Mouse (Mus musculus): ENCODE measurements at regions not wholly inside any gene's neighbourhood (a gene's known extent, or its start where the extent isn't known, plus 50 kb on each side); places are given as distances from the start of the nearest gene placed in this dataset.

DNA sequence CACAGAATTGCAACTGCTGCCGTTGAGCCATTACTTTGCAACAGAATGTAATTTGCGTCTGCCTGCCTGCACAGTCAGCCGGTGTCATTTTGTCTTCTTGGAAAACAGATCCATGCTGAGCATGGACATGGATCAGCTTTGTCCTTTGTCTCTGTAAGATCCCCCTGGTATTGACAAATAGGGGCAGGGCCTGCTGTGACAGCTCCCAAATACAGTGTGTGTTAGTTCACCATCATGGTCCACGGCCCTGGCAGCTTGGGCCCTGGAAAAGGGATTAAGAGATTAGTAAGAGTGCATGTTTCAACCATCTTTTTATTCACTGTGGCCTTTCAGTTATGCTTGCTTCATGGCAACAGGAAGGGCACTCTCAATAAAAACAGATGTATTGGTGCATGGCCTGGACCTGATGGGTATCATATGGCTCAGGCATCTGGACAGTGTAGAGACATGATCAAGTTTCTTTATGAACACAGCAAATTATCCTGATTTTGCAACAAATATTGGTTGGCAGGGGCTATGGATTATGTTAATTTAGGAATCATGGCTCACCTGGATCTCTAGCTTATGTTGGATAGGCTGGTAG, 83.2 kb upstream of the Bmper start:
- WGBS, result 97% methylated on average over 4 of the region's 4 CpGs
- Histone ChIP-seq H3K27ac (ENCODE audit: control insufficient read depth, insufficient read depth, low read length) (no peak overlapping the region), H3K27me3 (ENCODE audit: control insufficient read depth, insufficient read depth, low read length) (no peaks in the 10 kb centered on the region), H3K4me3 (ENCODE audit: control insufficient read depth, insufficient read depth, low read length) (no peak overlapping the region), H3K4me1 (replicated peaks; ENCODE audit: control insufficient read depth, insufficient read depth, low read length) (no peaks in the 10 kb centered on the region), H3K36me3 (ENCODE audit: control insufficient read depth, insufficient read depth, low read length) (no peaks in the 10 kb centered on the region)
- DNase-seq, result no peak
- TF ChIP-seq POLR2A (IDR thresholded peaks at IDR 0.05; ENCODE audit: control insufficient read depth, extremely low read depth, insufficient read depth, low read length, poor library complexity), result no peak
- no peak for TF ChIP-seq CTCF (IDR thresholded peaks at IDR 0.05; ENCODE audit: borderline replicate concordance, control insufficient read depth, extremely low read depth, insufficient read depth, low read length, poor library complexity)

GRCm38 (mm10) chr9:23144281-23144680, 78.6 kb upstream of the Bmper start:
- WGBS, result 96% methylated on average over 7 of the region's 7 CpGs
- DNase-seq, result no peak
- Histone ChIP-seq H3K36me3 (ENCODE audit: control insufficient read depth, insufficient read depth, low read length) (no peaks in the 10 kb centered on the region), H3K4me1 (replicated peaks; ENCODE audit: control insufficient read depth, insufficient read depth, low read length) (no peaks in the 10 kb centered on the region), H3K4me3 (ENCODE audit: control insufficient read depth, insufficient read depth, low read length) (no peak overlapping the region), H3K27me3 (ENCODE audit: control insufficient read depth, insufficient read depth, low read length) (no peaks in the 10 kb centered on the region), H3K27ac (ENCODE audit: control insufficient read depth, insufficient read depth, low read length) (no peak overlapping the region)
- TF ChIP-seq CTCF (IDR thresholded peaks at IDR 0.05; ENCODE audit: borderline replicate concordance, control insufficient read depth, extremely low read depth, insufficient read depth, low read length, poor library complexity), result no peak

GRCm38 (mm10) chr9:23150338-23150737, 72.5 kb upstream of the Bmper start:
- H3K27ac ChIP-seq (ENCODE audit: control insufficient read depth, insufficient read depth, low read length), result no peak overlapping the region
- 94% methylated on average over 6 of the region's 6 CpGs for WGBS

GRCm38 (mm10) chr9:23150874-23151273, 72.0 kb upstream of the Bmper start:
- no peak for TF ChIP-seq CTCF (IDR thresholded peaks at IDR 0.05; ENCODE audit: borderline replicate concordance, control insufficient read depth, extremely low read depth, insufficient read depth, low read length, poor library complexity)
- TF ChIP-seq POLR2A (IDR thresholded peaks at IDR 0.05; ENCODE audit: control insufficient read depth, extremely low read depth, insufficient read depth, low read length, poor library complexity), result no peak
- no peak overlapping the region for H3K4me3 ChIP-seq (ENCODE audit: control insufficient read depth, insufficient read depth, low read length)
- no peaks in the 10 kb centered on the region for H3K4me1 ChIP-seq (replicated peaks; ENCODE audit: control insufficient read depth, insufficient read depth, low read length)
- no peaks in the 10 kb centered on the region for H3K36me3 ChIP-seq (ENCODE audit: control insufficient read depth, insufficient read depth, low read length)
- no peak for DNase-seq
- H3K27me3 ChIP-seq (ENCODE audit: control insufficient read depth, insufficient read depth, low read length), result no peaks in the 10 kb centered on the region
- 71% methylated on average over 3 of the region's 3 CpGs for WGBS
- H3K27ac ChIP-seq (ENCODE audit: control insufficient read depth, insufficient read depth, low read length), result no peak overlapping the region

More at GRCm38 (mm10) chr9:23150338-23150737, 72.5 kb upstream of the Bmper start:
- TF ChIP-seq CTCF (IDR thresholded peaks at IDR 0.05; ENCODE audit: borderline replicate concordance, control insufficient read depth, extremely low read depth, insufficient read depth, low read length, poor library complexity), result no peak
- no peak for TF ChIP-seq POLR2A (IDR thresholded peaks at IDR 0.05; ENCODE audit: control insufficient read depth, extremely low read depth, insufficient read depth, low read length, poor library complexity)
- H3K27me3 ChIP-seq (ENCODE audit: control insufficient read depth, insufficient read depth, low read length), result no peaks in the 10 kb centered on the region
- H3K4me1 ChIP-seq (replicated peaks; ENCODE audit: control insufficient read depth, insufficient read depth, low read length), result no peaks in the 10 kb centered on the region
- no peaks in the 10 kb centered on the region for H3K36me3 ChIP-seq (ENCODE audit: control insufficient read depth, insufficient read depth, low read length)
- no peak for DNase-seq
- no peak overlapping the region for H3K4me3 ChIP-seq (ENCODE audit: control insufficient read depth, insufficient read depth, low read length)

DNA sequence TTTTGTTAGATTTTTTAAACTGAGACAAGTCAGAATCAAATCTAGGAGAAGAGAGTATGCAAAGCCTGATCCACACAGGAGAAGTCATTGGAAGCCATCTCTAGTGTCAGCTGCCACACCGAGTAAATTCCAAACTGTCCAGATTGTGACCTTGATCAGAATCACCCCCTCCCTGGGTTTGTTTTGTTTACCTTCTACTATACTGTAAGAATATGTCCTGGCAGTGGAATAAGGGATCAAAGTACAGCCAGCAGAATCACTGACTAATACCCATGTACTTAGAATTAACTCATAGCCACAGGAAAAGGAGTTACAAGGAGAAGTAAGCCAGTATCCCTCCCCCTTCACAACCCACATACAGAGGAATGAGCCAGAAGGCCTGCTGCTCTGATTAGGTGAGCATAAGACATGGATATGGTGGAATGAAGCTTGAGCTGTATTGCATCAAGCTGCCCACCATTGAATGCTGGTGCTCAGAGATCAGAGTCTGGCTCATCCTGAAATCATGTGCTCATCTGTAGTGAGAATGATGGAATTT, 70.9 kb upstream of the Bmper start:
- 95% methylated on average over 1 of the region's 1 CpGs for WGBS
- DNase-seq, result no peak
- H3K27me3 ChIP-seq (ENCODE audit: control insufficient read depth, insufficient read depth, low read length), result no peaks in the 10 kb centered on the region
- no peak overlapping the region for H3K4me3 ChIP-seq (ENCODE audit: control insufficient read depth, insufficient read depth, low read length)
- H3K4me1 ChIP-seq (replicated peaks; ENCODE audit: control insufficient read depth, insufficient read depth, low read length), result no peaks in the 10 kb centered on the region
- TF ChIP-seq CTCF (IDR thresholded peaks at IDR 0.05; ENCODE audit: borderline replicate concordance, control insufficient read depth, extremely low read depth, insufficient read depth, low read length, poor library complexity), result no peak
- TF ChIP-seq POLR2A (IDR thresholded peaks at IDR 0.05; ENCODE audit: control insufficient read depth, extremely low read depth, insufficient read depth, low read length, poor library complexity), result no peak
- H3K36me3 ChIP-seq (ENCODE audit: control insufficient read depth, insufficient read depth, low read length), result no peaks in the 10 kb centered on the region
- H3K27ac ChIP-seq (ENCODE audit: control insufficient read depth, insufficient read depth, low read length), result no peak overlapping the region

DNA sequence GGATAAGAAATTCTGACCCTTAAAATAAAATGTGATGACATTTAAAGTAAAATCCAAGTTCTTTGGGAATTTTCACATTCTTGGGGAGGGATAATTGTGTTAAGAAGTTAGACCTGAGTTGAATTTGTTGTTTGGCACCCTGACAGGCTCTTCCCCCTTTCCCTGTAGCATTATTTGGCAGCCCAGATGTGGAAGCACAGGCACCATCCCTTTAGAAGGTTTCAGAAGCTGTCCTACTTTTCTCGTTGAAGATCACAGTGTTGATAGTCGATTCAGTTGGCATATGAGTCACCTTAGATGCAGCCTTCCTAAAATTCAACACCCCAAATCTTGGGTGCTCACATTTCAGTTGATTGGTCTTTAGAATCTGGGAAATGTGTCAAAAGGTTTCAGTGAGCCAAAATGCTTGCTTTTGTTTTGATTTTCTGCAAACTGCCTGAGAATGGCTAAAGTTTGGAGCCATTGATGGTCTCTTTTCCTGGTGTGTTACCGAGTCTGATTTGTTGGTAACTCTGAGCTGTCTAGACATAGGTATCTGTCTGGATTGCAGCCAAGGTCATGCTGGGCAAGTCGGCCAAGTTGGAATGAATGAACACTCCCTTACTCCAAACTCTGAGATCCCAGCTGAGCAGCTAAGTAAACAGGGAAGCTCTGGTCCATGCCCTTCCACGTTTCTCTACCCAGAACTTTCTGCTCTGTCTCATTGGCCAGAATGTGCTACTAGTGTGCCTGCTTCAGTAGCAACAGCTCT, 65.9 kb upstream of the Bmper start:
- Histone ChIP-seq H3K27me3 (ENCODE audit: control insufficient read depth, insufficient read depth, low read length) (no peaks in the 10 kb centered on the region), H3K36me3 (ENCODE audit: control insufficient read depth, insufficient read depth, low read length) (no peaks in the 10 kb centered on the region), H3K4me3 (ENCODE audit: control insufficient read depth, insufficient read depth, low read length) (no peak overlapping the region), H3K4me1 (replicated peaks; ENCODE audit: control insufficient read depth, insufficient read depth, low read length) (no peaks in the 10 kb centered on the region), H3K27ac (ENCODE audit: control insufficient read depth, insufficient read depth, low read length) (no peak overlapping the region)
- TF ChIP-seq POLR2A (IDR thresholded peaks at IDR 0.05; ENCODE audit: control insufficient read depth, extremely low read depth, insufficient read depth, low read length, poor library complexity), result no peak
- TF ChIP-seq CTCF (IDR thresholded peaks at IDR 0.05; ENCODE audit: borderline replicate concordance, control insufficient read depth, extremely low read depth, insufficient read depth, low read length, poor library complexity), result no peak
- DNase-seq, result no peak
- 82% methylated on average over 5 of the region's 5 CpGs for WGBS
